Mouse (Mus musculus): ENCODE data around the gene Gsk3a.
A peak's percentile ranks its signal among the peaks of the same experiment; 100 is the strongest.

Gsk3a gene

GRCm38 (mm10) chr7:25248846-25249313 is 11.2 kb upstream of the Gsk3a start:
- DNase-seq: no peak

GRCm38 (mm10) chr7:25248018-25248647 is 10.5 kb upstream of the Gsk3a start:
- no peak for DNase-seq

GRCm38 (mm10) chr7:25247498-25247897 is 9.8 kb upstream of the Gsk3a start:
- no peak for DNase-seq

- no peak for DNase-seq
These were observed 9.1 kb upstream of the Gsk3a start for GRCm38 (mm10) chr7:25246759-25247137.

GRCm38 (mm10) chr7:25246079-25246758 is 8.6 kb upstream of the Gsk3a start:
- no peak for DNase-seq

GRCm38 (mm10) chr7:25244562-25245369 is 7.1 kb upstream of the Gsk3a start:
- DNase-seq: no peak

GRCm38 (mm10) chr7:25243361-25243760 is 5.7 kb upstream of the Gsk3a start:
- no peak for DNase-seq

- no peak for DNase-seq
These were observed 3.4 kb upstream of the Gsk3a start for GRCm38 (mm10) chr7:25241062-25241461.

GRCm38 (mm10) chr7:25240631-25241030 is 3.0 kb upstream of the Gsk3a start:
- DNase-seq: no peak

GRCm38 (mm10) chr7:25238829-25239623 is 1.4 kb upstream of the Gsk3a start:
- peak; percentile 69 to 75 for DNase-seq

GRCm38 (mm10) chr7:25238015-25238706 is 510 bp upstream of the Gsk3a start:
- DNase-seq: peak; percentile 85

GRCm38 (mm10) chr7:25235526-25235925 is 2.1 kb downstream of the Gsk3a start:
- no peak for DNase-seq

- DNase-seq: no peak
These were observed 4.6 kb downstream of the Gsk3a start for GRCm38 (mm10) chr7:25233061-25233460.

GRCm38 (mm10) chr7:25232101-25232648 is 5.5 kb downstream of the Gsk3a start:
- no peak for DNase-seq

GRCm38 (mm10) chr7:25230690-25231285 is 6.9 kb downstream of the Gsk3a start:
- DNase-seq: no peak

- no peak for DNase-seq
These were observed 9.9 kb downstream of the Gsk3a start for GRCm38 (mm10) chr7:25227523-25228300.

- DNase-seq: no peak
These were observed 15.2 kb downstream of the Gsk3a start for GRCm38 (mm10) chr7:25222275-25222967.

GRCm38 (mm10) chr7:25221102-25221883 is 16.4 kb downstream of the Gsk3a start, which contains the start of gene Zfp526:
Gene Zfp526 (plus strand): TSS chr7:25221425.
- DNase-seq: peak; percentile 94 to 95

All from spleen, adult 18-20 months (tissue).